7 mouse cellular contexts compared by ENCODE assay signal in genomic region chr4:130273698-130274345, GRCm38 (mm10). TPM values are rescaled to one million over a fixed set of nuclear protein-coding genes. Genes with fewer than 3 reads are reported as not detected.
A peak's percentile ranks its signal among the peaks of the same experiment; 100 is the strongest.
DNase-seq lines count a peak whose midpoint lies in the region; ATAC-seq and TF ChIP-seq lines count a peak whose summit lies in the region.

No protein-coding gene starts in this region.

- H3K27ac ChIP-seq in lung, embryonic 16.5 days (ENCODE audit: low read length): no peak overlapping the region
- H3K27ac ChIP-seq in forebrain, embryonic 11.5 days (ENCODE audit: low read depth, low read length): peak overlapping the region; percentile 94

- H3K4me2 ChIP-seq in lung, embryonic 16.5 days (ENCODE audit: low read depth, low read length): peak overlapping the region; percentile 96; the same call in 1 of the 2 replicates
- H3K4me2 ChIP-seq in forebrain, embryonic 11.5 days (ENCODE audit: low read depth, low read length, severe bottlenecking): peak overlapping the region; percentile 90

- DNase-seq in lung, postnatal 10 days: no peak
- DNase-seq in cerebellum, adult 11-12 months: peak; percentile 80
- DNase-seq in forebrain, embryonic 11.5 days (ENCODE audit: low spot score): peak; percentile 63
- peak; percentile 46 to 74 for DNase-seq in left cerebral cortex, adult 9 months (ENCODE audit: low spot score in 2 of 2)
- DNase-seq in right cerebral cortex, postnatal 36 days (ENCODE audit: low spot score in 2 of 2): peak; percentile 48 to 67
- no peak for DNase-seq in lung, adult 2 months

- TF ChIP-seq CTCF in lung, adult 2 months (IDR thresholded peaks at IDR 0.05; ENCODE audit: insufficient read depth, low read length): no peak

- no peaks in the 10 kb centered on the region for H3K9me3 ChIP-seq in lung, embryonic 16.5 days (ENCODE audit: control insufficient read depth, low read length)
- H3K9me3 ChIP-seq in forebrain, embryonic 11.5 days (ENCODE audit: control insufficient read depth, low read length): no peaks in the 10 kb centered on the region

- H3K36me3 ChIP-seq in lung, embryonic 16.5 days (ENCODE audit: control insufficient read depth, insufficient read depth, low read length): no peaks in the 10 kb centered on the region
- H3K36me3 ChIP-seq in forebrain, embryonic 11.5 days (ENCODE audit: control insufficient read depth, insufficient read depth, low read length): no peaks in the 10 kb centered on the region

- H3K27me3 ChIP-seq in lung, embryonic 16.5 days (ENCODE audit: control insufficient read depth, insufficient read depth, low read depth, low read length): peaks cover 20% of the 10 kb centered on the region
- H3K27me3 ChIP-seq in forebrain, embryonic 11.5 days (ENCODE audit: control insufficient read depth, insufficient read depth, low read length): peaks cover 2% of the 10 kb centered on the region; the same call in 1 of the 2 replicates

- H3K9ac ChIP-seq in lung, embryonic 16.5 days (ENCODE audit: low read length): peak overlapping the region; percentile 68; the same call in 1 of the 2 replicates
- H3K9ac ChIP-seq in forebrain, embryonic 11.5 days (ENCODE audit: low read length): peak overlapping the region; percentile 98

- TF ChIP-seq POLR2A in lung, adult 2 months (IDR thresholded peaks at IDR 0.05; ENCODE audit: borderline replicate concordance, extremely low read depth, low read depth, low read length): no peak

- WGBS in lung, embryonic 16.5 days: 11% methylated on average over 12 of the region's 12 CpGs
- 8% methylated on average over 12 of the region's 12 CpGs for WGBS in forebrain, embryonic 11.5 days
- 11% methylated on average over 11 of the region's 12 CpGs for WGBS in lung, adult 2 months

- H3K4me3 ChIP-seq in lung, embryonic 16.5 days (ENCODE audit: low read length): peak overlapping the region; percentile 63
- H3K4me3 ChIP-seq in forebrain, embryonic 11.5 days (ENCODE audit: low read depth, low read length): peak overlapping the region; percentile 70
- H3K4me3 ChIP-seq in lung, adult 2 months (replicated peaks; ENCODE audit: extremely low read depth, low read depth, low read length): no peak overlapping the region

- 0 out of 2 replicates have a peak, but pooled peaks cover 2% of the 10 kb centered on the region for H3K4me1 ChIP-seq in lung, embryonic 16.5 days (replicated peaks; ENCODE audit: control insufficient read depth, insufficient read depth, low read length)
- peaks cover 3% of the 10 kb centered on the region; the same call in 1 of the 2 replicates for H3K4me1 ChIP-seq in forebrain, embryonic 11.5 days (replicated peaks; ENCODE audit: control insufficient read depth, insufficient read depth, low read length)
- H3K4me1 ChIP-seq in lung, adult 2 months (ENCODE audit: control insufficient read depth, insufficient read depth, low read length): no peaks in the 10 kb centered on the region

- no peak for ATAC-seq in lung, embryonic 16.5 days (ENCODE audit: low read depth)
- peak; percentile 52 for ATAC-seq in forebrain, embryonic 11.5 days (replicated peaks; ENCODE audit: low FRiP score)

RNA-seq across cellular contexts. Expression of gene Serinc2, which starts 5.2 kb away (rescaled TPM):
- 19.9 and 20.4 TPM in 2 replicates for polyA plus RNA-seq in lung, embryonic 16.5 days (2015; fragmentation: Nextera tagmentation; extraction: Ambion mirVana)
- polyA plus RNA-seq in forebrain, embryonic 11.5 days (2014; fragmentation: Nextera tagmentation; extraction: Ambion mirVana): 83.4 and 86.8 TPM in 2 replicates
- polyA plus RNA-seq in lung, adult 2 months (2012; rRNA removed): 42.2 and 66.5 TPM in 2 replicates

RNA-seq across cellular contexts. Expression of gene Fabp3, which starts 34.6 kb away (rescaled TPM):
- 41.0 and 54.4 TPM in 2 replicates for polyA plus RNA-seq in lung, embryonic 16.5 days (2015; fragmentation: Nextera tagmentation; extraction: Ambion mirVana)
- polyA plus RNA-seq in forebrain, embryonic 11.5 days (2014; fragmentation: Nextera tagmentation; extraction: Ambion mirVana): 10.7 and 10.9 TPM in 2 replicates
- polyA plus RNA-seq in lung, adult 2 months (2012; rRNA removed): 48.5 and 75.4 TPM in 2 replicates

RNA-seq across cellular contexts. Expression of gene Gm10570, which starts 34.7 kb away (rescaled TPM):
- polyA plus RNA-seq in lung, embryonic 16.5 days (2015; fragmentation: Nextera tagmentation; extraction: Ambion mirVana): not detected in 2 replicates
- not detected in 2 replicates for polyA plus RNA-seq in forebrain, embryonic 11.5 days (2014; fragmentation: Nextera tagmentation; extraction: Ambion mirVana)
- 0.40 TPM in 1 of 2 replicates, not detected in the other for polyA plus RNA-seq in lung, adult 2 months (2012; rRNA removed)

RNA-seq across cellular contexts. Expression of gene Gm853, which starts 51.6 kb away (rescaled TPM):
- polyA plus RNA-seq in lung, embryonic 16.5 days (2015; fragmentation: Nextera tagmentation; extraction: Ambion mirVana): not detected in 2 replicates
- 0.39 TPM in 1 of 2 replicates, not detected in the other for polyA plus RNA-seq in forebrain, embryonic 11.5 days (2014; fragmentation: Nextera tagmentation; extraction: Ambion mirVana)
- not detected in 2 replicates for polyA plus RNA-seq in lung, adult 2 months (2012; rRNA removed)

Comparison
In these comparisons a context has a peak if more than half of its experiments do, and no peak if none do; other contexts are left out.
1. DNase-seq: peak in cerebellum, adult 11-12 months (single experiment), forebrain, embryonic 11.5 days (single experiment), left cerebral cortex, adult 9 months (2 of 2) and right cerebral cortex, postnatal 36 days (2 of 2); none in lung, postnatal 10 days (single experiment) and lung, adult 2 months (single experiment).